27 mouse cellular contexts compared by ENCODE assay signal in the genomic region with DNA sequence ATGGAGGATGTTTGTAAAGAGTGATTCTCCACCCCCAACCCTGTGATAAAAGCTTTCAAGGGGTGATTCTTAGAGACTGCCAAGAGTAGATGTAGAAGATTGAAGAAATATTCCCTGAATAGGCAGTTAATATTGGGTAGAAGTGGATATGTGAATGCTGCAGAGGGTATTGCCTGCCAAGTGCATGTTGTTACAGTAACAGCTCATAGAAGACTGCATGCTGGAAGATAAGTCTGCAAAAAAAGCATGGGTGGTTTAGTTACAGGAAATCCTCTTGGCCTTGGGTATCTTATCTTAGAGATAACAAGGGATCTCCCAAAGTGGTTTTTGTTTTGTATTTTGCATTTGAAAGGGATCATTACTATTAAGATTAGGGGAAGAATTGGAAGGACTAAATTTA. TPM values are rescaled to one million over a fixed set of nuclear protein-coding genes. Genes with fewer than 3 reads are reported as not detected.
"Had no signal": no experiment of that assay in that cellular context is flagged by ENCODE, and none has a peak within 500 bp of the region (broad histone marks: within the 10 kb centered on the region; RNA-seq: fewer than 3 reads in every experiment).

No protein-coding gene starts in this region.

- H3K27me3 ChIP-seq: liver, embryonic 15.5 days; megakaryocyte, embryonic 14.5 days; midbrain, embryonic 12.5 days; neural tube, embryonic 13.5 days; neural tube, embryonic 15.5 days had no signal

- H3K4me3 ChIP-seq: liver, embryonic 15.5 days; megakaryocyte, embryonic 14.5 days; midbrain, embryonic 10.5 days; midbrain, embryonic 12.5 days; myocyte; neural tube, embryonic 13.5 days; neural tube, embryonic 15.5 days had no signal

- H3K9ac ChIP-seq: liver, embryonic 15.5 days; lung, embryonic 14.5 days; midbrain, embryonic 12.5 days; neural tube, embryonic 13.5 days; neural tube, embryonic 15.5 days had no signal

- H3K27ac ChIP-seq: liver, embryonic 15.5 days; midbrain, embryonic 10.5 days; midbrain, embryonic 12.5 days; neural tube, embryonic 13.5 days; neural tube, embryonic 15.5 days had no signal

- DNase-seq: lung, adult 18-20 months; lung, embryonic 14.5 days; lung, postnatal 10 days; lung, postnatal 4 days; midbrain, embryonic 14.5 days; retina, postnatal 1 day; right cerebral cortex, adult 18-20 months; right cerebral cortex, postnatal 25 days; right cerebral cortex, postnatal 4 days; spleen, adult 18-20 months; thymus, adult 18-20 months; thymus, postnatal 14 days; thymus, postnatal 36 days had no signal

- H3K36me3 ChIP-seq: liver, embryonic 15.5 days; midbrain, embryonic 10.5 days; midbrain, embryonic 12.5 days; neural tube, embryonic 13.5 days; neural tube, embryonic 15.5 days had no signal

- H3K9me3 ChIP-seq: liver, embryonic 15.5 days; megakaryocyte, embryonic 14.5 days; midbrain, embryonic 10.5 days; midbrain, embryonic 12.5 days; neural tube, embryonic 13.5 days; neural tube, embryonic 15.5 days had no signal

- H3K4me1 ChIP-seq: liver, embryonic 15.5 days; midbrain, embryonic 10.5 days; midbrain, embryonic 12.5 days; neural tube, embryonic 13.5 days; neural tube, embryonic 15.5 days had no signal

- H3K4me2 ChIP-seq: liver, embryonic 15.5 days; lung, embryonic 14.5 days; midbrain, embryonic 12.5 days; neural tube, embryonic 13.5 days; neural tube, embryonic 15.5 days had no signal

- ATAC-seq: midbrain, embryonic 16.5 days had no signal

RNA-seq across cellular contexts. Expression of a gene that starts 36.3 kb away (rescaled TPM):
- total RNA-seq: liver, adult 2 months had no signal
- polyA plus RNA-seq: liver, adult 2 months; liver, embryonic 15.5 days; lung, embryonic 14.5 days; lung, embryonic 16.5 days; midbrain, embryonic 10.5 days; midbrain, embryonic 12.5 days; midbrain, embryonic 14.5 days; midbrain, embryonic 16.5 days; myocyte; neural tube, embryonic 11.5 days; neural tube, embryonic 13.5 days; neural tube, embryonic 15.5 days; small intestine, adult 2 months; stomach, embryonic 14.5 days; stomach, embryonic 16.5 days had no signal
